Mouse (Mus musculus) liver, adult (tissue): ENCODE results near the gene Vbp1.

ENCODE experiments used
- GATA4 ChIP-seq: IDR thresholded peaks from 2 replicates; pipeline ENCODE4 v1.6.1; 2014; ENCODE audit warnings: mild to moderate bottlenecking, low read length; ENCODE audit not compliant: insufficient replicate concordance

The Vbp1 gene

GRCm38 (mm10) chrX:75514179-75514972 is at the start of gene Vbp1:
Vbp1 (plus strand) TSS chrX:75514299.
- TF ChIP-seq GATA4, result no peak

- no peak for TF ChIP-seq GATA4
Observed at GRCm38 (mm10) chrX:75489886-75490285, 24.2 kb upstream of the Vbp1 start.

- no peak for TF ChIP-seq GATA4
Observed at GRCm38 (mm10) chrX:75513787-75514178, 316 bp upstream of the Vbp1 start.

GRCm38 (mm10) chrX:75577582-75578324 is 63.7 kb downstream of the Vbp1 start, which contains the start of gene Rab39b:
Rab39b (minus strand) TSS chrX:75578231.
- TF ChIP-seq GATA4, result no peak

- TF ChIP-seq GATA4, result no peak
Observed at GRCm38 (mm10) chrX:75578539-75578938, 64.4 kb downstream of the Vbp1 start.
